Mouse (Mus musculus) urinary bladder, postnatal 25 days (tissue): ENCODE data around the gene Psmc5.
A peak's percentile ranks its signal among the peaks of the same experiment; 100 is the strongest.

Source experiments
- DNase-seq: peaks from one replicate; pipeline ENCODE4 v3.0.0; 2022; ENCODE audit warnings: low spot score

The Psmc5 gene

GRCm38 (mm10) chr11:106269060-106269431, 13.1 kb downstream of the Psmc5 start:
- no peak for DNase-seq

GRCm38 (mm10) chr11:106271131-106271793, 15.3 kb downstream of the Psmc5 start:
- no peak for DNase-seq

GRCm38 (mm10) chr11:106271794-106272643, 16.1 kb downstream of the Psmc5 start:
- peak; percentile 51 for DNase-seq

- DNase-seq, result peak; percentile 95
Measured at GRCm38 (mm10) chr11:106272644-106273310, 16.8 kb downstream of the Psmc5 start, which contains the start of gene Smarcd2. Gene Smarcd2, minus strand, starts transcription at chr11:106272972.

GRCm38 (mm10) chr11:106273311-106273684, 17.3 kb downstream of the Psmc5 start:
- DNase-seq, result no peak

- DNase-seq, result no peak
Measured at GRCm38 (mm10) chr11:106273811-106274210, 17.9 kb downstream of the Psmc5 start.

- no peak for DNase-seq
Measured at GRCm38 (mm10) chr11:106274374-106274773, 18.4 kb downstream of the Psmc5 start.

GRCm38 (mm10) chr11:106274971-106275411, 19.0 kb downstream of the Psmc5 start:
- no peak for DNase-seq

- peak; percentile 95 for DNase-seq
Measured at GRCm38 (mm10) chr11:106276454-106276853, 20.5 kb downstream of the Psmc5 start, which contains the start of gene Tcam1. Gene Tcam1, plus strand, starts transcription at chr11:106276672.

- DNase-seq, result no peak
Measured at GRCm38 (mm10) chr11:106282452-106282851, 26.5 kb downstream of the Psmc5 start.

- DNase-seq, result no peak
Measured at GRCm38 (mm10) chr11:106283371-106283770, 27.4 kb downstream of the Psmc5 start.

GRCm38 (mm10) chr11:106284126-106284525, 28.2 kb downstream of the Psmc5 start:
- no peak for DNase-seq

GRCm38 (mm10) chr11:106286206-106286605, 30.3 kb downstream of the Psmc5 start:
- DNase-seq, result no peak

GRCm38 (mm10) chr11:106286987-106287386, 31.0 kb downstream of the Psmc5 start:
- DNase-seq, result no peak

GRCm38 (mm10) chr11:106289369-106289768, 33.4 kb downstream of the Psmc5 start:
- no peak for DNase-seq

- no peak for DNase-seq
Measured at GRCm38 (mm10) chr11:106290376-106290775, 34.4 kb downstream of the Psmc5 start.

GRCm38 (mm10) chr11:106291861-106292260, 35.9 kb downstream of the Psmc5 start:
- no peak for DNase-seq

GRCm38 (mm10) chr11:106301765-106302164, 45.8 kb downstream of the Psmc5 start, which contains the start of gene Gh:
Gene Gh, minus strand, starts transcription at chr11:106301865.
- DNase-seq, result no peak

- peak; percentile 62 for DNase-seq
Measured at GRCm38 (mm10) chr11:106302634-106303033, 46.7 kb downstream of the Psmc5 start.

GRCm38 (mm10) chr11:106305348-106306064, 49.6 kb downstream of the Psmc5 start:
- no peak for DNase-seq

GRCm38 (mm10) chr11:106306065-106306385, 50.1 kb downstream of the Psmc5 start:
- no peak for DNase-seq

GRCm38 (mm10) chr11:106306758-106307157, 50.8 kb downstream of the Psmc5 start:
- DNase-seq, result no peak
